Mouse (Mus musculus): ENCODE results near the gene Wdr64.

GRCm38 (mm10) chr1:175823815-175824438, 125.5 kb downstream of the Wdr64 start:
- TF ChIP-seq EP300 (IDR thresholded peaks at IDR 0.05; ENCODE audit: insufficient read depth, low read depth, low read length): no peak
- TF ChIP-seq CTCF (IDR thresholded peaks at IDR 0.05): no peak

Measured in heart, adult 2 months (tissue).